Mouse (Mus musculus): ENCODE results near the gene Enah.

The Enah gene

DNA sequence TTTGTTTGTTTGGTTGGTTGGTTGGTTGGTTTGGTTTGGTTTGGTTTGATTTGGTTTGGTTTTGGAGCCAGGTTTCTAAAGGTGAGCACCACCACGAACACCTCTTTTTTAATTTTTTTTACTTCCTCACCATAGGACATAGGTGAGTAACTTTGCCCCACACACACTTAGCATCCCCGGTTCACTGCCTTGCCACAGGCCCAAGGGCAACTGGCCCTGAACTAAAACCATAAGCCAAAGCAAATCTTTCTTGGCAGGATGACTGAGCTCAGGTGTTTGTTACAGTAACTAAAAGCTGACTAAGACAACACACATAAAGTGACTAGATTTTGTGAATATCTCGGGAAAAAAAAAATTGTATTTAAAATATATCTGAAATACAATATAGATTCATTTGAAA lies 172.4 kb downstream of the Enah start:
- Histone ChIP-seq H3K27me3 (ENCODE audit: insufficient read depth, low read length) (no peaks in the 10 kb centered on the region), H3K4me3 (replicated peaks; ENCODE audit: low read length) (no peak overlapping the region), H3K9me3 (ENCODE audit: low read length) (no peaks in the 10 kb centered on the region), H3K4me1 (replicated peaks; ENCODE audit: low read depth, low read length) (peaks cover 42% of the 10 kb centered on the region), H3K36me3 (ENCODE audit: insufficient read depth, low read length) (no peaks in the 10 kb centered on the region)
- TF ChIP-seq NANOG (IDR thresholded peaks at IDR 0.05; ENCODE audit: borderline replicate concordance, low read length) (no peak), POU5F1 (IDR thresholded peaks at IDR 0.05; ENCODE audit: borderline replicate concordance, low read length) (no peak)
